Comparison of ENCODE assay signal across 13 mouse cellular contexts in the genomic region with DNA sequence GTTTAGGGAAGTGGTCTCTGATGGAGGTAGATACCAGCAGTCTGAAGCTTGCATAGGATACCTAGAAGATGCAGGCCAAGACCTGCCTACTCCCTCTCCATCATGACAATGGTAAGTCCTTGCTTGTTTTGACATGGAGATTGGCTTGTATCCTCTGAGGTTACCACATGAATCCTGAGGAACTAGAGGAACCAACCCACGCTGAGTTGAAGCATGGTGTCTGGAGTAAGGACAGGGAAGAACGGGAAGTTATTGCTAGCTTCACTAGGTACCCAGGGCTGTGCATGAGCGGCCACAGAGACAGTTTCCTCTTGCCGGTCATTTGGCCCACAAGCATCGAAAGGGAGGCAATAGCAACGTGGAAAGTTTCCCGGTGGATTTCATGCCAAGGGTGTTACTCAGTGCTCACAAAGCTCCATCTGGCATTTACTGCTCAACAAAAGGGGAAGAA. TPM values are rescaled to one million over a fixed set of nuclear protein-coding genes. Genes with fewer than 3 reads are reported as not detected.
DNase-seq lines count a peak whose midpoint lies in the region; ATAC-seq and TF ChIP-seq lines count a peak whose summit lies in the region.
"Had no signal": no experiment of that assay in that cellular context is flagged by ENCODE, and none has a peak within 500 bp of the region (broad histone marks: within the 10 kb centered on the region; RNA-seq: fewer than 3 reads in every experiment).

No protein-coding gene starts in this region.

- no peaks in the 10 kb centered on the region for H3K36me3 ChIP-seq in spleen, adult 2 months (ENCODE audit: control insufficient read depth, insufficient read depth, low read length)
- H3K36me3 ChIP-seq: hindbrain, embryonic 13.5 days; liver, embryonic 13.5 days had no signal

- no peak overlapping the region for H3K4me3 ChIP-seq in gastrocnemius, adult 2 months
- peak overlapping the region; percentile 43; the same call in 1 of the 2 replicates for H3K4me3 ChIP-seq in spleen, adult 2 months (ENCODE audit: extremely low read depth, insufficient read depth, insufficient read length)
- H3K4me3 ChIP-seq: hindbrain, embryonic 13.5 days; layer of hippocampus, adult 2 months; liver, embryonic 13.5 days had no signal

- DNase-seq in gastrocnemius, adult 2 months, result peak; percentile 39
- DNase-seq in gastrocnemius, postnatal 36 days, result no peak
- peak in 1 of 2 experiments; percentile 24 for DNase-seq in spleen, adult 2 months (ENCODE audit: low read depth in 1 of 2, low spot score in 2 of 2)
- DNase-seq in spleen, postnatal 14 days (ENCODE audit: low spot score in 2 of 2), result no peak
- DNase-seq in testis, postnatal 14 days (ENCODE audit: low spot score), result no peak
- DNase-seq in adrenal gland, postnatal 25 days, result no peak
- DNase-seq in heart, adult 8-10 months (ENCODE audit: low spot score), result no peak
- DNase-seq: liver, embryonic 13.5 days; right cerebral cortex, adult 18-20 months had no signal

- 34% methylated on average over 7 of the region's 7 CpGs for WGBS in spleen, adult 2 months

- peaks cover 16% of the 10 kb centered on the region for H3K4me1 ChIP-seq in spleen, adult 2 months (ENCODE audit: control insufficient read depth, insufficient read depth, insufficient read length)
- H3K4me1 ChIP-seq: hindbrain, embryonic 13.5 days had no signal

- no peak for TF ChIP-seq CTCF in gastrocnemius, adult 2 months (IDR thresholded peaks at IDR 0.05)
- no peak for TF ChIP-seq CTCF in spleen, adult 2 months (IDR thresholded peaks at IDR 0.05; ENCODE audit: extremely low read depth, insufficient read depth, insufficient read length, insufficient replicate concordance)

- peak; percentile 45; the same call in 1 of the 2 replicates for ATAC-seq in common myeloid progenitor, adult 5-6 weeks (replicated peaks; ENCODE audit: low read depth, poor library complexity, severe bottlenecking)
- ATAC-seq: midbrain, embryonic 16.5 days had no signal

- H3K27ac ChIP-seq in gastrocnemius, adult 2 months, result no peak overlapping the region
- peak overlapping the region; percentile 75 for H3K27ac ChIP-seq in spleen, adult 2 months (ENCODE audit: insufficient read depth, low read length)
- H3K27ac ChIP-seq: hindbrain, embryonic 13.5 days; layer of hippocampus, adult 2 months; liver, embryonic 13.5 days had no signal

- no peaks in the 10 kb centered on the region for H3K27me3 ChIP-seq in spleen, adult 2 months (ENCODE audit: control insufficient read depth, insufficient read depth, low read length)
- H3K27me3 ChIP-seq: hindbrain, embryonic 13.5 days; liver, embryonic 13.5 days had no signal

- intact Hi-C loops in gastrocnemius, adult 2 months (cut with DNase I), result no loop called here
- intact Hi-C loops in gastrocnemius, postnatal 36 days (cut with DNase I), result no loop called here

- no peak for TF ChIP-seq POLR2A in spleen, adult 2 months (IDR thresholded peaks at IDR 0.05; ENCODE audit: low read depth, low read length)

RNA-seq across cellular contexts. Expression of a gene that starts 16.0 kb away (rescaled TPM):
- total RNA-seq in gastrocnemius, adult 2 months (2021), result 10 to 100 TPM in 1 of 2 experiments, 1 to 10 TPM in 1; 8.0 to 14.0 TPM
- 1 to 10 TPM; 9.2 to 9.4 TPM for total RNA-seq in gastrocnemius, postnatal 36 days (2021)
- polyA plus RNA-seq in spleen, adult 2 months (2012; rRNA removed), result 5.4 and 8.9 TPM in 2 replicates
- total RNA-seq in common myeloid progenitor, adult 5-6 weeks (2017), result 37.7 and 51.4 TPM in 2 replicates
- total RNA-seq in adrenal gland, postnatal 25 days (2021), result 38.0 and 42.9 TPM in 2 replicates
- 10 to 100 TPM; 15.5 to 18.1 (median 16.9) TPM for total RNA-seq in heart, adult 8-10 months (2022)
